Mouse (Mus musculus) liver, embryonic 12.5 days (tissue): ENCODE data around the gene Tmem107. TPM values are rescaled to one million over a fixed set of nuclear protein-coding genes. Genes with fewer than 3 reads are reported as not detected.

Experiments used
- ATAC-seq: fragments of 200-750 bp; cut with Nextera tagmentation; 2 replicates; pipeline ENCODE4 v1.8.0; 2017; ENCODE audit warnings: moderate number of reproducible peaks, mild to moderate bottlenecking, moderate library complexity
- H3K27ac ChIP-seq: fragments of 300-500 bp; sonication (generic); 2 replicates; pipeline ENCODE4 v1.5.1; 2016; ENCODE audit warnings: mild to moderate bottlenecking
- H3K27me3 ChIP-seq: fragments of 300-500 bp; sonication (generic); replicated peaks from 2 replicates; pipeline ENCODE4 v1.6.1; 2016; ENCODE audit warnings: mild to moderate bottlenecking, moderate library complexity
- H3K36me3 ChIP-seq: fragments of 300-500 bp; sonication (generic); 2 replicates; pipeline ENCODE4 v1.6.1; 2016; ENCODE audit warnings: mild to moderate bottlenecking, moderate library complexity
- H3K4me1 ChIP-seq: fragments of 300-500 bp; sonication (generic); 2 replicates; pipeline ENCODE4 v1.6.1; 2016
- H3K4me2 ChIP-seq: fragments of 300-500 bp; sonication (generic); 2 replicates; pipeline ENCODE4 v1.6.1; 2016; ENCODE audit warnings: mild to moderate bottlenecking, moderate library complexity
- H3K4me3 ChIP-seq: fragments of 300-500 bp; sonication (generic); 2 replicates; pipeline ENCODE4 v1.5.1; 2016; ENCODE audit warnings: mild to moderate bottlenecking, moderate library complexity
- H3K9ac ChIP-seq: fragments of 300-500 bp; sonication (generic); 2 replicates; pipeline ENCODE4 v1.6.1; 2016; ENCODE audit warnings: mild to moderate bottlenecking, moderate library complexity
- H3K9me3 ChIP-seq: fragments of 300-500 bp; sonication (generic); replicated peaks from 2 replicates; pipeline ENCODE4 v1.6.1; 2016; ENCODE audit warnings: mild to moderate bottlenecking, moderate library complexity
- WGBS: fragments of 180-500 bp; shearing (Covaris S2); methylation state at CpG from one replicate; pipeline ENCODE4 v1.1.7; 2016; ENCODE audit not compliant: insufficient replicate concordance; 5-methylcytosine and 5-hydroxymethylcytosine counted together
- polyA plus RNA-seq: library from polyadenylated mRNA; unstranded; fragments of >200 nt; fragmentation: Nextera tagmentation; extraction: Ambion mirVana; gene quantifications from 2 replicates; pipeline ENCODE4 v1.2.1, GENCODE M21; 2016

Tmem107 gene
- polyA plus RNA-seq, 1 experiment from 2014 or later = 34.8 TPM

DNA sequence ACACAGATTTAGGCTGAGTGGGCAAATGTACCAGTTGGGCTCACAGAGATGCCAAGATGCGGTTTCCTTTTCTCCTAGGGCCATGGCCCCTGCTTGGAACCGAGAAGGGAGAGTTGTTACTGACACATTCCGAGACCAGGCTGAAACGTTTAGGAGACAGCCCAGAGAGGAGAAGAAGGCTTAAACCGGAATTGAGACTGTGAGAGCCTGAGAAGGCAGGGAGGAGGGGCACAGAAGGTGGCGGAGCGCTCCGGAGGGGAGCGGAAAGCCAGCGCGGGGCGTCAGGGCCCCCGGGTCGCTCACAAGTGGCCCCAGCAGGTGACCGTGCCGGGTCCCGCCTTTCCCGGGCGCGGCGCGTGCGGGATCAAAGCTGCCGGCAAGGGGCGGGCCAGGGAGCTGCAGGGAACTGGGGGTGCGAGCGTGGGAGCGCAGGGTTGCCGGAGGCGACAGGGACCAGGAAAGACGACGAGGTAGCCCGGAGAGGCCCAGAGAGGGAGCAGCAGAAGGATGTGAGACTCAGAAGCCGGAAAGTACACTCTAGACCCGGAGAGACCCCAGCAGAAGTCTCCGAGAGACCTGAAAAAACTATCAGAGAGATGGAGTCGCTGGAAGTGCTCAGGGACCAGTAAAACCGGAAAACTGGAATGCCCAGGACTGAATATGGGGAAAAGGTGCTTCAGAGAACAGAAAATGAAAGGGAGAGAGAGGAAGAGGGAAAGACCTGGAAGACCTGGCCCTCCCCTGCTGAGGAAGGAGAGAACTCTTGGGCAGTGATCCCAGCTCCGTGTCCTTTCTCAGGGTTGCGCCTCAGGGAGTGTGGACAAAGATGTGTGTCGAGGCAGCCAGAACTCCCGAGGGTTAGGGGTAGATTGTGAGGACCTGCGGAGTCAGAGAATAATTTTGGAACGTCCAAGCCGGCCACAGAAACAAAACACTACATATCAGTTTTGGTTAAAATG is 47.4 kb downstream of the Tmem107 start:
- WGBS = under 1% methylated on average over 45 of the region's 45 CpGs

GRCm38 (mm10) chr11:69118765-69119164 is 48.2 kb downstream of the Tmem107 start:
- no peaks in the 10 kb centered on the region for H3K9me3 ChIP-seq
- H3K4me3 ChIP-seq = peak overlapping the region; percentile 75
- H3K27ac ChIP-seq = no peak overlapping the region
- ATAC-seq = peak; percentile 21; the same call in 1 of the 2 replicates
- peaks cover 59% of the 10 kb centered on the region for H3K4me1 ChIP-seq
- H3K4me2 ChIP-seq = peak overlapping the region; percentile 99
- H3K27me3 ChIP-seq = peaks cover 50% of the 10 kb centered on the region
- WGBS = under 1% methylated on average over 15 of the region's 15 CpGs
- peak overlapping the region; percentile 67; the same call in 1 of the 2 replicates for H3K9ac ChIP-seq
- no peaks in the 10 kb centered on the region for H3K36me3 ChIP-seq

More for the DNA sequence above, 47.4 kb downstream of the Tmem107 start:
- H3K9me3 ChIP-seq = no peaks in the 10 kb centered on the region
- H3K4me3 ChIP-seq = peak overlapping the region; percentile 75
- H3K36me3 ChIP-seq = no peaks in the 10 kb centered on the region
- H3K4me2 ChIP-seq = peak overlapping the region; percentile 99
- H3K9ac ChIP-seq = peak overlapping the region; percentile 67
- ATAC-seq = peak; percentile 50
- peak overlapping the region; percentile 74 for H3K27ac ChIP-seq
- H3K4me1 ChIP-seq = peaks cover 56% of the 10 kb centered on the region
- peaks cover 56% of the 10 kb centered on the region for H3K27me3 ChIP-seq

GRCm38 (mm10) chr11:69119446-69120155 is 49.0 kb downstream of the Tmem107 start:
- Histone ChIP-seq H3K4me3 (peak overlapping the region; percentile 75), H3K4me1 (peaks cover 59% of the 10 kb centered on the region), H3K9me3 (no peaks in the 10 kb centered on the region), H3K36me3 (no peaks in the 10 kb centered on the region), H3K27ac (no peak overlapping the region), H3K27me3 (peaks cover 47% of the 10 kb centered on the region), H3K9ac (no peak overlapping the region), H3K4me2 (peak overlapping the region; percentile 99)
- no peak for ATAC-seq
- WGBS = 43% methylated on average over 14 of the region's 14 CpGs

GRCm38 (mm10) chr11:69120221-69121000 is 49.8 kb downstream of the Tmem107 start, which contains the start of gene Hes7:
TSS of gene Hes7 (plus strand) at chr11:69120404.
- ATAC-seq = no peak
- H3K9ac ChIP-seq = peak within 1 kb of the TSS; percentile 74
- H3K4me2 ChIP-seq = peak within 1 kb of the TSS; percentile 99
- H3K27me3 ChIP-seq = peaks cover 46% of the 10 kb centered on the region
- H3K36me3 ChIP-seq = no peaks in the 10 kb centered on the region
- no peak within 1 kb of the TSS for H3K27ac ChIP-seq
- H3K9me3 ChIP-seq = no peaks in the 10 kb centered on the region
- peak within 1 kb of the TSS; percentile 75 for H3K4me3 ChIP-seq
- H3K4me1 ChIP-seq = peaks cover 60% of the 10 kb centered on the region
- 2% methylated on average over 27 of the region's 27 CpGs for WGBS

DNA sequence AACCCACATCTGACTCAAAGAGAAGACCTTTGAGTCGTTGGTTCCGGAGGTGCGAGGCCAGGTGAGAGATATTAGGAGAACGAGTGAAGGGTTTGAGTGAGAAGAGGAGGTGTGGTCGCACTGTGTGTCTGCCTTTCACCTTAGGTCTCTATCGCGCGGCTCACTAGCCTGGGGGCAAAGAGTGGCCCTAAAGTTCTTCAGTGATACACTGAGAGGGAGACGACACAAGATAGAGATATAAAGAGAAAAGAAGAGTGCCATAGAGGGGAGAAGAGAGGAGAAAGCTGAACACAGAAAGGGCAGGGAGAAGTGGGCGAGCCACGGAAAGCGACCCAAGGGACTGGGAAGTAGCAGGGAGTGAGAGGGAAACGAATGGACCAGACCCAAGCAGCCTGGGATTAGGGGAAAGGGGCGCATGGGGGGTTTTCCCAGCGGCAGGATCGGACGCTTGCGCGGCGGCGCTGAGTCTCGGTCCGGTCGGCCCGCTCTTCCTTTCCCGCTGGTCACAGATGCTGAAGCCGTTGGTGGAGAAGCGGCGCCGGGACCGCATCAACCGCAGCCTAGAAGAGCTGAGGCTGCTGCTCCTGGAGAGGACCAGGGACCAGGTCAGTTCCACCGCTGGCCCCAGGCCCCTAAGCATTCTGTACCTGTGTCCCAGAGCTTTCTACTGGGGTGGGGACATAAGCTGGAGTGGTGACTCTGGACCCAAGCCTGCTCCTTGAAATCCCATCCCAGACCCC is 50.6 kb downstream of the Tmem107 start:
- H3K9me3 ChIP-seq = no peaks in the 10 kb centered on the region
- H3K4me3 ChIP-seq = peak overlapping the region; percentile 75
- H3K4me2 ChIP-seq = peak overlapping the region; percentile 99
- H3K36me3 ChIP-seq = no peaks in the 10 kb centered on the region
- no peak overlapping the region for H3K27ac ChIP-seq
- under 1% methylated on average over 33 of the region's 33 CpGs for WGBS
- peaks cover 68% of the 10 kb centered on the region for H3K4me1 ChIP-seq
- H3K27me3 ChIP-seq = peaks cover 41% of the 10 kb centered on the region
- ATAC-seq = no peak
- H3K9ac ChIP-seq = peak overlapping the region; percentile 74

- ATAC-seq = no peak
- Histone ChIP-seq H3K9ac (peak overlapping the region; percentile 74), H3K4me1 (peaks cover 71% of the 10 kb centered on the region), H3K27ac (peak overlapping the region; percentile 73), H3K9me3 (no peaks in the 10 kb centered on the region), H3K27me3 (peaks cover 45% of the 10 kb centered on the region), H3K4me2 (peak overlapping the region; percentile 99), H3K36me3 (no peaks in the 10 kb centered on the region), H3K4me3 (peak overlapping the region; percentile 75)
- under 1% methylated on average over 28 of the region's 32 CpGs for WGBS
Observed at GRCm38 (mm10) chr11:69121741-69122335, 51.2 kb downstream of the Tmem107 start.

- peak; percentile 19 for ATAC-seq
- Histone ChIP-seq H3K27ac (peak within 1 kb of the TSS; percentile 73), H3K4me2 (peak within 1 kb of the TSS; percentile 99), H3K9ac (peak within 1 kb of the TSS; percentile 74), H3K27me3 (peaks cover 51% of the 10 kb centered on the region), H3K4me3 (peak within 1 kb of the TSS; percentile 75), H3K36me3 (no peaks in the 10 kb centered on the region), H3K4me1 (peaks cover 68% of the 10 kb centered on the region), H3K9me3 (no peaks in the 10 kb centered on the region)
- WGBS = under 1% methylated on average over 66 of the region's 66 CpGs
Observed at GRCm38 (mm10) chr11:69122336-69122951, 51.8 kb downstream of the Tmem107 start, which contains the start of gene 9130213A22Rik. TSS of gene 9130213A22Rik (minus strand) at chr11:69122589.

Other genes starting within 250 kb of the Tmem107 start
- gene Ndel1, start 198.9 kb upstream of the Tmem107 start, polyA plus RNA-seq = 40.4 and 42.0 TPM in 2 replicates
- gene Rnf222, start 182.3 kb upstream of the Tmem107 start, polyA plus RNA-seq = 0.07 and 0.10 TPM in 2 replicates
- gene Rpl26, start 169.2 kb upstream of the Tmem107 start, polyA plus RNA-seq = 938 and 976 TPM in 2 replicates
- gene Odf4, start 143.7 kb upstream of the Tmem107 start, polyA plus RNA-seq = not detected in 2 replicates
- 2.9 and 3.0 TPM in 2 replicates for gene Arhgef15, start 113.3 kb upstream of the Tmem107 start, polyA plus RNA-seq
- 0.87 and 0.90 TPM in 2 replicates for gene Slc25a35, start 102.7 kb upstream of the Tmem107 start, polyA plus RNA-seq
- gene Rangrf, start 95.6 kb upstream of the Tmem107 start, polyA plus RNA-seq = 54.7 and 61.0 TPM in 2 replicates
- gene Pfas, start 62.3 kb upstream of the Tmem107 start, polyA plus RNA-seq = 42.2 and 44.4 TPM in 2 replicates
- 31.4 and 34.2 TPM in 2 replicates for gene Ctc1, start 54.9 kb upstream of the Tmem107 start, polyA plus RNA-seq
- 142 TPM in 2 replicates for gene Aurkb, start 25.2 kb upstream of the Tmem107 start, polyA plus RNA-seq
- 5.3 and 6.1 TPM in 2 replicates for gene Borcs6, start 11.1 kb upstream of the Tmem107 start, polyA plus RNA-seq
- 26.3 and 27.5 TPM in 2 replicates for gene Vamp2, start 17.7 kb downstream of the Tmem107 start, polyA plus RNA-seq
- 2.5 and 4.0 TPM in 2 replicates for gene Per1, start 24.4 kb downstream of the Tmem107 start, polyA plus RNA-seq
- gene Hes7, start 49.6 kb downstream of the Tmem107 start, polyA plus RNA-seq = 0.44 and 0.46 TPM in 2 replicates
- 0.14 TPM in 1 of 2 replicates, not detected in the other for gene 9130213A22Rik, start 51.8 kb downstream of the Tmem107 start, polyA plus RNA-seq
- gene Aloxe3, start 55.1 kb downstream of the Tmem107 start, polyA plus RNA-seq = not detected in 2 replicates
- not detected in 2 replicates for gene Alox12b, start 86.2 kb downstream of the Tmem107 start, polyA plus RNA-seq
- gene Alox8, start 127.0 kb downstream of the Tmem107 start, polyA plus RNA-seq = not detected in 2 replicates
- not detected in 2 replicates for gene Gucy2e, start 166.2 kb downstream of the Tmem107 start, polyA plus RNA-seq